Mouse (Mus musculus): ENCODE measurements around the gene Fam135a. TPM values are rescaled to one million over a fixed set of nuclear protein-coding genes. Genes with fewer than 3 reads are reported as not detected.

Fam135a gene
- total RNA-seq, 2 experiments from 2014 or later: 30.1 to 30.4 TPM

GRCm38 (mm10) chr1:23968027-23968725 lies 132.0 kb downstream of the Fam135a start:
- DNase-seq (ENCODE audit: low spot score in 2 of 2): no peak

DNA sequence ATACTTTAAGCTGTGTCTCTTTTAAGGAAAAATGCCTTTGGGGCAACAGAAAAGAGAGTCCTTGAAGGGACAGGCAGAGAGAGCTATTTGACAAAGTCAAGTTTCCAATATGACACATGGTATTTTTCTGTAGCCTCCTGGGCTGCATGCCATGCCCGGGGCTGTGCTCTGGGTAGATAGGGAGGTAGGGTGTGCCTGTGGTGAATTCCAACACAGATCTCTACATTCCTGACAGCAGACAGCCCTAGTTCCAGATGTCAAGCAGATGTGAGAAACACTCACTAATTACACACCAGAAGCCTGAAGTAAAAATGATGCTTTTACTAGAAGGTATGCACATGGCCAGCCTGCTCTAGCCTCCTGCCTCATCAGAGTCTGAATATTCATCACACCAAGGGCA lies 133.9 kb downstream of the Fam135a start:
- no peak for DNase-seq (ENCODE audit: low spot score in 2 of 2)

Other genes starting within 250 kb of the Fam135a start
- gene Smap1, start 178.0 kb downstream of the Fam135a start, total RNA-seq (2021): 10 to 100 TPM; 48.0 to 57.1 TPM
- 10 to 100 TPM; 56.1 to 58.9 TPM for gene Sdhaf4, start 94.7 kb downstream of the Fam135a start, total RNA-seq (2021)
- under 1 TPM; 0.59 to 0.70 TPM for gene Col9a1, start 77.3 kb upstream of the Fam135a start, total RNA-seq (2021)